Mouse (Mus musculus): ENCODE data around the gene Bri3.

The Bri3 gene

GRCm38 (mm10) chr5:144238969-144239368, 5.3 kb upstream of the Bri3 start:
- DNase-seq, result no peak

- no peak for DNase-seq
Measured at GRCm38 (mm10) chr5:144245592-144245991, 1.4 kb downstream of the Bri3 start.

GRCm38 (mm10) chr5:144246669-144247068, 2.4 kb downstream of the Bri3 start:
- DNase-seq, result peak; percentile 35

GRCm38 (mm10) chr5:144247307-144247706, 3.1 kb downstream of the Bri3 start:
- DNase-seq, result no peak

- no peak for DNase-seq
Measured at GRCm38 (mm10) chr5:144247906-144248585, 3.8 kb downstream of the Bri3 start.

- DNase-seq, result no peak
Measured at GRCm38 (mm10) chr5:144249871-144250270, 5.6 kb downstream of the Bri3 start.

- no peak for DNase-seq
Measured at GRCm38 (mm10) chr5:144251876-144252577, 7.8 kb downstream of the Bri3 start.

- no peak for DNase-seq
Measured at GRCm38 (mm10) chr5:144253212-144253611, 9.0 kb downstream of the Bri3 start.

GRCm38 (mm10) chr5:144254122-144254810, 10.0 kb downstream of the Bri3 start:
- peak; percentile 85 for DNase-seq

- DNase-seq, result peak; percentile 93
Measured at GRCm38 (mm10) chr5:144254811-144255631, 10.8 kb downstream of the Bri3 start.

GRCm38 (mm10) chr5:144255632-144256540, 11.6 kb downstream of the Bri3 start:
- peak; percentile 75 for DNase-seq

GRCm38 (mm10) chr5:144256541-144256870, 12.3 kb downstream of the Bri3 start:
- DNase-seq, result no peak

- no peak for DNase-seq
Measured at GRCm38 (mm10) chr5:144256888-144257287, 12.7 kb downstream of the Bri3 start.

- peak; percentile 39 for DNase-seq
Measured at GRCm38 (mm10) chr5:144257451-144258110, 13.3 kb downstream of the Bri3 start.

- peak; percentile 69 for DNase-seq
Measured at GRCm38 (mm10) chr5:144258131-144258611, 13.9 kb downstream of the Bri3 start.

GRCm38 (mm10) chr5:144258687-144259086, 14.4 kb downstream of the Bri3 start:
- peak; percentile 54 for DNase-seq

- DNase-seq, result no peak
Measured at GRCm38 (mm10) chr5:144259228-144259627, 15.0 kb downstream of the Bri3 start.

GRCm38 (mm10) chr5:144260464-144260863, 16.2 kb downstream of the Bri3 start:
- no peak for DNase-seq

- DNase-seq, result no peak
Measured at GRCm38 (mm10) chr5:144261309-144261708, 17.1 kb downstream of the Bri3 start.

- DNase-seq, result no peak
Measured at GRCm38 (mm10) chr5:144261829-144262228, 17.6 kb downstream of the Bri3 start.

GRCm38 (mm10) chr5:144263082-144263481, 18.8 kb downstream of the Bri3 start:
- no peak for DNase-seq

All from kidney, postnatal 10 days (tissue).